Mouse (Mus musculus): Measurements from ENCODE around the gene Cacna1d. TPM values are rescaled to one million over a fixed set of nuclear protein-coding genes. Genes with fewer than 3 reads are reported as not detected.

The Cacna1d gene
- polyA plus RNA-seq, 1 experiment from 2014 or later, result 1.2 TPM

- Histone ChIP-seq H3K27ac (no peak overlapping the region), H3K9me3 (replicated peaks) (no peaks in the 10 kb centered on the region), H3K27me3 (ENCODE audit: low read depth, poor library complexity, severe bottlenecking) (no peaks in the 10 kb centered on the region), H3K4me3 (no peak overlapping the region), H3K4me1 (no peaks in the 10 kb centered on the region), H3K36me3 (no peaks in the 10 kb centered on the region)
- WGBS, result 91% methylated on average over 4 of the region's 4 CpGs
- no peak for DNase-seq (ENCODE audit: low spot score)
These were observed 81.9 kb downstream of the Cacna1d start for GRCm38 (mm10) chr14:30409331-30409730.

- 69% methylated on average over 8 of the region's 8 CpGs for WGBS
- Histone ChIP-seq H3K27me3 (ENCODE audit: low read depth, poor library complexity, severe bottlenecking) (no peaks in the 10 kb centered on the region), H3K4me1 (no peaks in the 10 kb centered on the region), H3K36me3 (no peaks in the 10 kb centered on the region), H3K4me3 (no peak overlapping the region), H3K27ac (no peak overlapping the region), H3K9me3 (replicated peaks) (no peaks in the 10 kb centered on the region)
- no peak for DNase-seq (ENCODE audit: low spot score)
These were observed 85.6 kb downstream of the Cacna1d start for GRCm38 (mm10) chr14:30405456-30406225.

- Histone ChIP-seq H3K4me3 (no peak overlapping the region), H3K9me3 (replicated peaks) (no peaks in the 10 kb centered on the region), H3K4me1 (no peaks in the 10 kb centered on the region), H3K36me3 (no peaks in the 10 kb centered on the region), H3K27ac (no peak overlapping the region), H3K27me3 (ENCODE audit: low read depth, poor library complexity, severe bottlenecking) (no peaks in the 10 kb centered on the region)
- WGBS, result 90% methylated on average over 1 of the region's 1 CpGs
- no peak for DNase-seq (ENCODE audit: low spot score)
These were observed 112.9 kb downstream of the Cacna1d start for GRCm38 (mm10) chr14:30378306-30378705.

GRCm38 (mm10) chr14:30372878-30373277, 118.4 kb downstream of the Cacna1d start:
- Histone ChIP-seq H3K27ac (no peak overlapping the region), H3K27me3 (ENCODE audit: low read depth, poor library complexity, severe bottlenecking) (no peaks in the 10 kb centered on the region), H3K4me1 (peaks cover 4% of the 10 kb centered on the region; the same call in 1 of the 2 replicates), H3K36me3 (no peaks in the 10 kb centered on the region), H3K4me3 (no peak overlapping the region), H3K9me3 (replicated peaks) (no peaks in the 10 kb centered on the region)
- WGBS, result 15% methylated on average over 1 of the region's 1 CpGs
- DNase-seq (ENCODE audit: low spot score), result peak; percentile 23

DNA sequence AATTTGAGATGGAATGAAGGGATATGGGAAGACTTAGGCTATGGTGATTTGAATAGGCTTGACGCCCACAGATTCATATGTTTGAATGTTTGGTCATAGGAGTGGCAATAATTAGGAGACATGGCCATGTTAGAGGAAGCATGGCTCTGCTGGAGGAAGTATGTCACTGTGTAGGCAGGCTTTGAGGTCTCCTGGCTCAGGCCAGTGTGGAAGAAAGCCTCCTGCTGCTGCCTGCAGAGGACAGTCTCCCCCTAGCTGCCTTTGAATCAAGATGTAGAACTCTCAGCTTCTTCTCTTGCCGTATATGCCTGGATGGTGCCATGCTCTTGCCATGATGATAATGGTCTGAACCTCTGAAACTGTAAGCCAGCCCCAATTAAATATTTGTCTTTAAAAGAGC, 120.2 kb downstream of the Cacna1d start:
- DNase-seq (ENCODE audit: low spot score), result peak; percentile 13
- Histone ChIP-seq H3K27me3 (ENCODE audit: low read depth, poor library complexity, severe bottlenecking) (no peaks in the 10 kb centered on the region), H3K9me3 (replicated peaks) (no peaks in the 10 kb centered on the region), H3K4me3 (no peak overlapping the region), H3K27ac (no peak overlapping the region), H3K36me3 (no peaks in the 10 kb centered on the region), H3K4me1 (peaks cover 4% of the 10 kb centered on the region; the same call in 1 of the 2 replicates)
- 80% methylated on average over 2 of the region's 2 CpGs for WGBS

GRCm38 (mm10) chr14:30367074-30367473, 124.2 kb downstream of the Cacna1d start:
- 82% methylated on average over 4 of the region's 4 CpGs for WGBS
- no peak overlapping the region for H3K27ac ChIP-seq
- peak; percentile 10 for DNase-seq (ENCODE audit: low spot score)
- H3K4me3 ChIP-seq, result no peak overlapping the region
- H3K36me3 ChIP-seq, result no peaks in the 10 kb centered on the region
- no peaks in the 10 kb centered on the region for H3K9me3 ChIP-seq (replicated peaks)
- H3K4me1 ChIP-seq, result peaks cover 8% of the 10 kb centered on the region; the same call in 1 of the 2 replicates
- no peaks in the 10 kb centered on the region for H3K27me3 ChIP-seq (ENCODE audit: low read depth, poor library complexity, severe bottlenecking)

- WGBS, result 78% methylated on average over 5 of the region's 5 CpGs
- Histone ChIP-seq H3K36me3 (no peaks in the 10 kb centered on the region), H3K9me3 (replicated peaks) (no peaks in the 10 kb centered on the region), H3K27ac (no peak overlapping the region; the same call in 1 of the 2 replicates), H3K4me1 (peaks cover 16% of the 10 kb centered on the region), H3K27me3 (ENCODE audit: low read depth, poor library complexity, severe bottlenecking) (no peaks in the 10 kb centered on the region), H3K4me3 (no peak overlapping the region)
- peak; percentile 22 for DNase-seq (ENCODE audit: low spot score)
These were observed 125.4 kb downstream of the Cacna1d start for GRCm38 (mm10) chr14:30365866-30366265.

DNA sequence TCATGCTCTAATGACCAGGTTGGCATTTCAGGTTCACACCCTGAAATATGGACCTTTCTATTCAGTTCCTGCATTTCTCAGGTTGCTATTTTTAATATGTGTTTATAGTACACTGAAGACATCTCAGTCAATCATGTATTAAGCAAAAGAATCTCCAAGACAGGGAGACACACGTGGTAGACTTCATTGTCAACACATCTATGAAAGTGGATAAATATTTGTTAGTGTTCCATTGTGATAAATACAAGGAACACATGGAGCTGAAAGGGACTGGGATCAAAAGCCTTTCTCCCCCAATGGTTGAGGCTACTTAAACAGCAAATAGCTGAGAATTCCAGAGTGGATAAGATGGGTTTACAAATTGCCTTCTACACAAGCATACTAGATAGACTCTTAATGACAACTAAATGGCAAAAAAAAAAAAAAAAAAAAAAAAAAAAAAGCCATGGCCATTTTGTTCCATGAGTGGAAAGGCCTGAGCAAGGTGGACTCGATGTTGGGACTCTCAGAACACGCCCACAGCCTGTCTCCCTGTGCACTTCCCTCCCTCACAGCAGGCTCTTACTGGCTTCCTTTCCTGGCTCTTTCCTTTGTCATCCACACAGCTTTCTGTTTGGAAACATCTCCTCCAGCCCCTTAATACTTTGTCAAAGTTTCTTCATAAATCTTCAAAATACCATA, 127.6 kb downstream of the Cacna1d start:
- peaks cover 20% of the 10 kb centered on the region for H3K4me1 ChIP-seq
- H3K27me3 ChIP-seq (ENCODE audit: low read depth, poor library complexity, severe bottlenecking), result no peaks in the 10 kb centered on the region
- WGBS, result 78% methylated on average over 3 of the region's 3 CpGs
- no peaks in the 10 kb centered on the region for H3K36me3 ChIP-seq
- no peaks in the 10 kb centered on the region for H3K9me3 ChIP-seq (replicated peaks)
- H3K4me3 ChIP-seq, result no peak overlapping the region
- DNase-seq (ENCODE audit: low spot score), result peak; percentile 23
- H3K27ac ChIP-seq, result no peak overlapping the region

DNA sequence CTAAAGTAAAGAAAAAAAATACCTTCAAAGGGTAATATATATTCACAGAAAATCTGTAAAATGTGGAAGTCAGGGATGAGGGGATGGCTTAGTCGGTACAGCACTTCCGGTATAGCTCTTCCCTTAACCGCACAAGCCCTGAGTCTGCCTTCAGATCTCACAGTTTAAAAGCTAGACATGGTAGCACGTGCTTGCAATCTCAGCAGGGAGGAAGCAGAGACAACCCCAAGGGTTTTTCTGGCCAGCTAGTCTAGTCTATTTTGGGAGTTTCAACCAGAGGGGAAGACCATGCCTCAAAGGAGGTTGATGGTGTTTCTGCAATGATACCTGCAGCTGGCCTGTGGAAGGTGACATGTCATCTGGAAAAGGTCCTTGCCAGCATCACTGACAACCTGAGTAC, 128.9 kb downstream of the Cacna1d start:
- H3K27me3 ChIP-seq (ENCODE audit: low read depth, poor library complexity, severe bottlenecking), result no peaks in the 10 kb centered on the region
- no peaks in the 10 kb centered on the region for H3K9me3 ChIP-seq (replicated peaks)
- peaks cover 22% of the 10 kb centered on the region for H3K4me1 ChIP-seq
- no peak overlapping the region for H3K27ac ChIP-seq
- no peaks in the 10 kb centered on the region for H3K36me3 ChIP-seq
- no peak overlapping the region for H3K4me3 ChIP-seq
- 88% methylated on average over 4 of the region's 4 CpGs for WGBS
- DNase-seq (ENCODE audit: low spot score), result peak; percentile 15

DNA sequence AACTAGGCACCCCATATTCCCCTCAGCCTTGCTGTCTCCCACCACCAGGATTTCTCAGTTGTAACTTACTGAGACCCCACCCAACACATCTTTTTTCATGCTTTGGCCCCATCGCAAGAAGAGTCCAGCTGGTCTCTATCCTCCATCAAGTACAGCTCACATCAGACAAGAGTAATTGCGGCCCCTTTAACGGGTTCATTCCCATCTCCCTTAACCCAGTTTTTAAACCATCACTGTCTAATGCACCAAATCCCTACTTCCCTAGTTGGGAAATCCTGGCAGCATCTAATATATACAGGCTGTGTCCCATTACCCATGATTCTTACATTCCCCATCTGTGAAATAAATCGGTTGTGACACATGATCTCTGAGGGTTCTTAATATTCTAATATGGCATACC, 130.8 kb downstream of the Cacna1d start:
- Histone ChIP-seq H3K4me3 (no peak overlapping the region), H3K4me1 (peaks cover 23% of the 10 kb centered on the region), H3K36me3 (no peaks in the 10 kb centered on the region), H3K27ac (peak overlapping the region; percentile 30; the same call in 1 of the 2 replicates), H3K9me3 (replicated peaks) (no peaks in the 10 kb centered on the region), H3K27me3 (ENCODE audit: low read depth, poor library complexity, severe bottlenecking) (peaks cover 8% of the 10 kb centered on the region)
- 70% methylated on average over 4 of the region's 4 CpGs for WGBS
- peak; percentile 12 for DNase-seq (ENCODE audit: low spot score)

DNA sequence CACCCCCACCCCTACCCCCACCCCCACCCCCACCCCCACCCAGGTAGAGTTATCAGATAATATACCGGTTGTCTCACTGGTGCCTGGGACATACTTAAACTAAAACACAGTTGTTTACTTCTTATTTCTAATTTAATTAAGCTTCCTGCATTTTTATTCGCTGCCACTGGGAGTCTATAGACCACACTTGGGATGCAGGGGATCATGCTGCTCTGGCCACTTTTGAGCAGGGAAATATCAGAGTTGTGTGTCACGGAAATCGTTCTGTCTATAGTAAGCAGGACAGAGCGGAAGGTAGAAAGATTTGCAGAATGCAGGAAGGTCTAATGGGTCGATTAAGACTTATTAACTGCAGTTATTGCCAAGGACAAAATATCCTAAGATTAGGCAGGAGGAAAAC, 131.3 kb downstream of the Cacna1d start:
- Histone ChIP-seq H3K27ac (no peak overlapping the region), H3K4me3 (no peak overlapping the region), H3K27me3 (ENCODE audit: low read depth, poor library complexity, severe bottlenecking) (peaks cover 13% of the 10 kb centered on the region), H3K4me1 (peaks cover 23% of the 10 kb centered on the region), H3K36me3 (no peaks in the 10 kb centered on the region), H3K9me3 (replicated peaks) (no peaks in the 10 kb centered on the region)
- 81% methylated on average over 6 of the region's 6 CpGs for WGBS
- DNase-seq (ENCODE audit: low spot score), result peak; percentile 6

GRCm38 (mm10) chr14:30358028-30358427, 133.2 kb downstream of the Cacna1d start:
- Histone ChIP-seq H3K36me3 (no peaks in the 10 kb centered on the region), H3K27me3 (ENCODE audit: low read depth, poor library complexity, severe bottlenecking) (peaks cover 28% of the 10 kb centered on the region), H3K4me1 (peaks cover 31% of the 10 kb centered on the region), H3K4me3 (no peak overlapping the region), H3K9me3 (replicated peaks) (no peaks in the 10 kb centered on the region), H3K27ac (no peak overlapping the region)
- WGBS, result 78% methylated on average over 1 of the region's 1 CpGs
- peak; percentile 14 for DNase-seq (ENCODE audit: low spot score)

DNA sequence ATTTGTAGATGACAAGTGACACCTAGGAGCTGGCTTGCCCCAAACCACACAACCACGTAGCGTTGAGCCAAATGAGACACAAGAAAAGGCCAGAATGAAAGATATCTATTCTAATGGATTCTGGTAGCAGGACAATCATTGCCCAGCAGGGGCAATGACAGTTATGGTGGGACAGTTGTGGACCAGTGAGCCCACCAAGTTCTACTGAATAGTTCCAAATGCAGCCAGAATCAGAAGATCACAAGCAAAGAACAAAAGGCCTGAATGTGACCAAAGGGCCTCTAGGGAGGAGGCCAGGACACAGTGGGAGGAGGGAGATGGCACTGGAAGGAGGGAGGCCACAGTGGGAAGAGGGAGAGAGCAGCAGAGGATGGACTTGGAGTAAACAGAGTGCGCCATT, 134.8 kb downstream of the Cacna1d start:
- Histone ChIP-seq H3K27me3 (ENCODE audit: low read depth, poor library complexity, severe bottlenecking) (peaks cover 44% of the 10 kb centered on the region), H3K36me3 (no peaks in the 10 kb centered on the region), H3K27ac (no peak overlapping the region), H3K4me3 (no peak overlapping the region), H3K9me3 (replicated peaks) (no peaks in the 10 kb centered on the region), H3K4me1 (peaks cover 41% of the 10 kb centered on the region)
- WGBS, result 86% methylated on average over 3 of the region's 3 CpGs
- DNase-seq (ENCODE audit: low spot score), result peak; percentile 26
